Mouse (Mus musculus): ENCODE measurements around the gene Cela3b.

- no peak for TF ChIP-seq CTCF (IDR thresholded peaks at IDR 0.05; ENCODE audit: extremely low read depth, insufficient read length, insufficient replicate concordance, low read depth, low read length)
- no peak for TF ChIP-seq POLR2A (IDR thresholded peaks at IDR 0.05; ENCODE audit: low read depth, low read length)
Measured at GRCm38 (mm10) chr4:137445881-137446280, 15.5 kb upstream of the Cela3b start.
